Mouse (Mus musculus): ENCODE data around the gene Acad8.

Acad8 gene

DNA sequence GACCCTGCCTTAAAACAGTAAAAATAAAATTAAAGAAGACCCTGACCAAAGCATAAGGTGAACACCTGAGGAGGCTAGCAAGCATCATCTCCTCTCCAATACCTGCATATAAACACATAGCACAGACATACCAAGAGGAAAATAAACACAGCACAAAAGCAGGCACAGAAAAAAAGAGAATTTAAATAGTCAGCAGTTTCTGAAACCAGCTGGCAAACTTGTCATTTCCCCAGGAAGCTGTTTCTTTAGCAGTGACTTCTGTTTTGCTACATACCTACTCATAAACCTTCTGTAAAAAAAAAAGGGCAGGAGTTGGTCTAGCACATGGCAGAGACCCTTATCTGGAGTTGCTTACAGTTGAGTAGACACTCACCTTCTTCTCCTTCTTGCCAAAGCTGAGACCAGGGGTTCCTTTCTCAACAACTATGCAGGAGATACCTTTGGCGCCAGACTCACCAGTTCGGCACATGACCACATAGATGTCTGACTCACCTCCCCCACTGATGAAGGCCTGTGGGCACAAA lies 14.2 kb downstream of the Acad8 start:
- no peak for DNase-seq (ENCODE audit: low spot score)

DNA sequence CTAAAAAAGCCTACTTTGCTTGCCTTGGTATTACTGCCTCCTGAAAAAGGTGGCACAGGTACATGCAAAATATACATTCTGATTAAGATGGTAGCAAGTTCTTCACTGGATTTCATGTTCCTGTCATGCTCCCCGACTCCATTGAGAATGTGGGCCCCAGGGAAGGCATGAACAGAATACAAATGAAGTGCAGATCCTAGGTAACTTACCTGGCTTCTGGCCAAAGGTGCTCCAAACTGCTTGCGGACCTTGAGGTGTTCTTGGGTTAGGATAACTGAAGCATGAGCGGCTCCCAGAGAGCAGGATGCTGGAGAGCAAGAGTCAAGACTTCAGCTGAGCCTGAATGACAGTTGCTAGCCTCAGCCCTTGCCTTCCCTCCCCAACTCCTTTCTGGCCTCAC lies 20.6 kb downstream of the Acad8 start:
- no peak for DNase-seq (ENCODE audit: low spot score)

DNA sequence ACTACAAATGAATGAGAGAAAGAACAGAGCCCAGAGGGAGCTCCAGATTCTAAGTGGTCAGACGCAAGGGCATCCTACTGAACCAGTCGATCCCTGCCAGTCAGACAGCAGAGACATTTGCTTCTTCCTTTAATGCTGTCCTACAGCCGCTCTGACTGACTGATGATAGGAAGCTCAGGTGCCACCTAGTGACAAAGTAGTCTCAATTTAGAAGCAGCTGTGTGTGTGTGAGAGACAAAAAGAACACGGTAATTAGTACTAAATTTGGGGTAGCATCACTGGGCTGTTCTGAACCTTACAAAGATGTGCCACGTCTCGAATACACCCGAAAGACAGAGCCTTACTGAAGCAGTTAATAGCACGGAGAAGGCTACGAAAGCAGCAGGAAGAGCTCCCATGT lies 21.6 kb downstream of the Acad8 start:
- no peak for DNase-seq (ENCODE audit: low spot score)

DNA sequence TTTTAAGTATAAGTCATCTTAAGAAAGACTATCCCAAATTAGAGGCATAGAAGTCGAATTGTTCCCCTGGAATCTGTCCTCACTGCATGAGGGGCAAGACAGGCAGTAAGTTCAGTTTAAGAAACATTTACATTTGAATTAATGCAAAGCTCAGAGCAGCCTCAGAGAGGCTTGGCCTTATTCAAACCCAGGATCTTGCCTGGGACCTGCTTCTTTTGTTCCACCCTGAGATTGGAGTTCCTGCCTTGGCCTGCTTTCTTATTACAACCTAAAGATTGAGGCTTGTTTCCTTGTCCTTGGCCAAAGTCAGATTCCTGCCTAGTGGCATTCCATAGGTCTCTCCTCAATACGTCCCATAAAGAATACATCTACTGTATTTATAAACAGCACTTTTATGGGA lies 51.6 kb downstream of the Acad8 start:
- DNase-seq (ENCODE audit: low spot score): no peak

DNA sequence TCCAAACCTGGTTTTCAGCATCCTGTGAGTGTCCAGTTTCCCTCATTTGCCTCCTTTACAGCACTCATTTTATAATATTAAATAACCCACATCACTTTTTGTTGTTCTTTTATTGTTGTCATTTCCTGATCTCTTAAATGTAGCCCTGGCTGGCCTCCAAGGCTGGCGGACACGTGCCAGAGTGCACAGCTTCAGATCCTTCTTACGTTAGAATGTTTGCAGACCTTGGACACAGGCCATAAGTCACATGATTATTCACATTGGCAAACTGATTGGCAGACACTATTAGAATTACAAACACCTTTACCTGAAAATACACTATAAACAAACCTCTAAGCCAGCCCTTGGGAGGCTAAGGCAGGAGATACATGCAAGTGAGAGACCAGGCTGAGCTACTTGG lies 75.2 kb downstream of the Acad8 start:
- no peak for DNase-seq (ENCODE audit: low spot score)
